Mouse (Mus musculus) bone marrow, adult 2 months (tissue): ENCODE data around the gene Padi4.

Experiments used
- CTCF ChIP-seq: fragments of 200-500 bp; IDR thresholded peaks from 2 replicates; pipeline ENCODE4 v1.5.1; 2011; ENCODE audit warnings: low read length, control low read depth; ENCODE audit not compliant: control insufficient read depth, insufficient read depth
- POLR2A ChIP-seq: fragments of 200-500 bp; IDR thresholded peaks from 2 replicates; pipeline ENCODE4 v1.6.1; 2011; ENCODE audit warnings: low read depth, mild to moderate bottlenecking, control low read depth, low read length, borderline replicate concordance; ENCODE audit not compliant: control insufficient read depth

DNA sequence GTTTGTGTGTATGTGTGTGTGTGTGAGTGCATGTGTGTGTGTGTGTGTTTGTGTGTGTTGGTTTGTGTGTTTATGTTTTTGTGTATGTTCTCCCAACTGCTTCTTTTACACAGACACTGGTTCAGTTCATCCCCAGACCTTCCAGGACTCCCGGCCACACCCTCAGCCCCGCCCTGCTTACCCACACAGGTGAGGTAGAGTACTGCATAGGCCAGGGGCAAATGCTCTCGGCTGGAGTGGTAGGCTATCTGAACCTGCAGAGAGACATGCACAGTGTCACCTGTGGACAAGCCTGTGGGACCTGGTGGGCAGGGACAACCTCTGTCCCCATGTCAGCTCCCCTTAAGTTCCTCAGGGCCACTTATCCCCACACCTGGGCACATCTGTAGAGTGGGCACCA is 27.3 kb upstream of the Padi4 start:
- TF ChIP-seq CTCF (no peak), POLR2A (no peak)
